Mouse (Mus musculus): Measurements from ENCODE around the gene Fam57b. TPM values are rescaled to one million over a fixed set of nuclear protein-coding genes. Genes with fewer than 3 reads are reported as not detected.

The Fam57b gene
- total and polyA plus RNA-seq, 3 experiments, result 0.30 TPM; not detected in 2

DNA sequence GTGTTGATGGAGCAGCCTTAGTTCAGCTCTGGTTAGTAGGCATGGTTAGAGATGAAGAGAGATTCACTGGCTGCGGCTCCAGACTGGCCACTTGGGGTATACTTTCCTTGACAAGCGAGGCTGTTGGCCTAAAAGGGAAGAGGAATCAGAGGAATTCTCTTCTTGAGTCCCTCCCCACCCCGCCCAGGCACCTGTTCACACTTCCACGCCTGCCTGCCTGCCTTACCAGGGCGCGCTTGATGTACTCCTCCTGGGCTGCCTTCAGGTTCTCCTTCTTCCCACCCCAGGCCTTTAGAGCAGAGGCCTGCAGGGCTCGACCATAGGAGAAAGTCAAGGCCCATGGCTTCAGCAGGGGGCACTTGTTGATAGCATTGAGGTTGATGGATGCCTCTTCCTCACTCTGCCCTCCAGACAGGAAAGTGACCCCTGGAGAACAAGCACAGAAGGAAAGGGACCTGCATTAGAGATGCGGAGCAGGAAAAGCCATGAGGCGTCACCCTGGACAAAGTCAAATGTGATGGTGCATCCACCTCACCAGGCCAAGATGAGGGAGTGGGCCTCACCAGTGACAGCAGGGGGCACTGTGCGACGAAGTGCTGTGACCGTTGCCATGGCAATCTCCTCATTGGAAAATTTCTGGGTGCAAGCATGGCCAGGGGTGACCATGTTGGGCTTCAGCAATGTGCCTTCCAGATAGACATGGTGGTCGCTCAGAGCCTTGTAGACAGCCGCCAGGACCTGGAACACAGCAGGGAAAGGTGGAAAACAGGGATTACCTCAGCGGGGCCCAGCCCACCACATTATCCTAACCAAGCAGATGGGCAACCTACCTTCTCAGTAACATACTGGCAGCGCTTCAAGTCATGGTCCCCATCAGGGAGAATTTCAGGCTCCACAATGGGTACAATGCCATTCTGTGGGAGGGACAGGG lies 1.8 kb upstream of the Fam57b start:
- no peak overlapping the region for H3K4me2 ChIP-seq (ENCODE audit: insufficient read depth, low read depth, poor library complexity, severe bottlenecking)
- in situ Hi-C loops (cut with MboI; ENCODE audit: low pct_ligation_motif_present, low pct_unique_long_range_greater_than_20kb, low sequenced_read_pairs), result no loop called here
- no peak overlapping the region for H3K9ac ChIP-seq (ENCODE audit: insufficient read depth, low read depth)
- H3K4me1 ChIP-seq (ENCODE audit: control insufficient read depth in 1 of 2, insufficient read depth in 2 of 2), result peaks cover 6 to 59% of the 10 kb centered on the region in 2 experiments; a peak in 3 of 4 replicates
- H3K79me2 ChIP-seq (replicated peaks; ENCODE audit: control insufficient read depth, extremely low read depth, insufficient read depth, poor library complexity, severe bottlenecking), result peaks cover 40% of the 10 kb centered on the region
- no peak for DNase-seq (ENCODE audit: extremely low read depth)
- no peaks in the 10 kb centered on the region for H3K9me3 ChIP-seq (replicated peaks; ENCODE audit: low read length)
- H3K4me3 ChIP-seq (replicated peaks in 1 of 3; ENCODE audit: low read depth in 2 of 3, low read length in 2 of 3, poor library complexity in 1 of 3), result peak overlapping the region in 1 of 3 experiments; percentile 2
- TF ChIP-seq CTCF (conservative IDR thresholded peaks at IDR 0.05 in 1 of 2, IDR thresholded peaks at IDR 0.05 in 1 of 2; ENCODE audit: low read depth in 2 of 2, low read length in 2 of 2) (peak in 1 of 2 experiments; percentile 39; a peak in 2 of 4 replicates), MXI1 (IDR thresholded peaks at IDR 0.05; ENCODE audit: low read depth, low read length) (no peak)
- H3K27me3 ChIP-seq (replicated peaks), result no peaks in the 10 kb centered on the region
- dilution Hi-C loops (cut with MboI; ENCODE audit: extremely low pct_ligation_motif_present, extremely low pct_unique_long_range_greater_than_20kb, low sequenced_read_pairs), result no loop called here
- peaks cover 30 to 48% of the 10 kb centered on the region in 2 experiments for H3K36me3 ChIP-seq (replicated peaks in 1 of 2; ENCODE audit: control insufficient read depth in 1 of 2, insufficient read depth in 1 of 2, low read length in 1 of 2)
- H3K27ac ChIP-seq (ENCODE audit: insufficient read depth, low read depth), result no peak overlapping the region

DNA sequence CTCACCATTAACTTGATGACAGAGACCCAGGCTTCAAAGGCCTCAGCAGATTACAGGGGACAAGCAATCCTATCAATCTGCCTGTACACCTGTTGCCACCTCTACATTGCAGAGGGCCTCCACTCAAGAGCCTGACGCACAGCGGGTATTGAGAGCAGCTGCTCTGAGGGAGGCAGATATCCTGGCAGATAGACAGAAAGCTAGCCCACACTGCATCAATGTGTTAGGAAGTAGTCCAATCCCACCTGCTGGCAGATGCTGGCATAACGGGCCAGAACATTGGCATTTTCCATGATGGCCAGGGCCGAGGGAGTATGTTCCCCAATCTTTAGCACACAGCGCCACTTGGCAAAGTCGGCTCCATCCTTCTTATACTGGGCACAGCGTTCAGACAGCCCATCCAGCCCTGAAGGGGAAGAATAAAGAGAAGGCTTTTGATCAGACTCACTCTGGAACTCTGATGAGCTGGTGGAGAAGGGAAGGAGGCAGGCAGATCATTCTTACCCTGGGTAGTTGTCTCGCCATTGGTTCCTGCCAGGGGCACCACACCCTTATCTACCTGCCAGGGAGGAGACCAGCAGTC lies 1.0 kb upstream of the Fam57b start:
- Histone ChIP-seq H3K9ac (ENCODE audit: insufficient read depth, low read depth) (peak overlapping the region; percentile 96; the same call in 1 of the 2 replicates), H3K4me1 (ENCODE audit: control insufficient read depth in 1 of 2, insufficient read depth in 2 of 2) (peaks cover 6 to 55% of the 10 kb centered on the region in 2 experiments; a peak in 3 of 4 replicates), H3K4me2 (ENCODE audit: insufficient read depth, low read depth, poor library complexity, severe bottlenecking) (peak overlapping the region; percentile 71; the same call in 1 of the 2 replicates), H3K27me3 (replicated peaks) (no peaks in the 10 kb centered on the region), H3K36me3 (replicated peaks in 1 of 2; ENCODE audit: control insufficient read depth in 1 of 2, insufficient read depth in 1 of 2, low read length in 1 of 2) (peaks cover 30 to 45% of the 10 kb centered on the region in 2 experiments), H3K4me3 (replicated peaks in 1 of 3; ENCODE audit: low read depth in 2 of 3, low read length in 2 of 3, poor library complexity in 1 of 3) (peak overlapping the region in 2 of 3 experiments; percentile 80 to 95), H3K79me2 (replicated peaks; ENCODE audit: control insufficient read depth, extremely low read depth, insufficient read depth, poor library complexity, severe bottlenecking) (peaks cover 32% of the 10 kb centered on the region), H3K9me3 (replicated peaks; ENCODE audit: low read length) (no peaks in the 10 kb centered on the region), H3K27ac (ENCODE audit: insufficient read depth, low read depth) (no peak overlapping the region)
- dilution Hi-C loops (cut with MboI; ENCODE audit: extremely low pct_ligation_motif_present, extremely low pct_unique_long_range_greater_than_20kb, low sequenced_read_pairs), result no loop called here
- in situ Hi-C loops (cut with MboI; ENCODE audit: low pct_ligation_motif_present, low pct_unique_long_range_greater_than_20kb, low sequenced_read_pairs), result no loop called here
- no peak for DNase-seq (ENCODE audit: extremely low read depth)
- TF ChIP-seq RAD21 (IDR thresholded peaks at IDR 0.05; ENCODE audit: low read depth, low read length) (peak; percentile 6), ZKSCAN1 (IDR thresholded peaks at IDR 0.05; ENCODE audit: borderline replicate concordance, low read depth, low read length) (no peak), CTCF (conservative IDR thresholded peaks at IDR 0.05 in 1 of 2, IDR thresholded peaks at IDR 0.05 in 1 of 2; ENCODE audit: low read depth in 2 of 2, low read length in 2 of 2) (peak; percentile 4 to 29; a peak in 1 of 4 replicates)

GRCm38 (mm10) chr7:126798127-126799049 lies 920 bp downstream of the Fam57b start:
- peaks cover 26% of the 10 kb centered on the region for H3K79me2 ChIP-seq (replicated peaks; ENCODE audit: control insufficient read depth, extremely low read depth, insufficient read depth, poor library complexity, severe bottlenecking)
- H3K9me3 ChIP-seq (replicated peaks; ENCODE audit: low read length), result no peaks in the 10 kb centered on the region
- H3K27me3 ChIP-seq (replicated peaks), result no peaks in the 10 kb centered on the region
- dilution Hi-C loops (cut with MboI; ENCODE audit: extremely low pct_ligation_motif_present, extremely low pct_unique_long_range_greater_than_20kb, low sequenced_read_pairs) (no loop called here), in situ Hi-C loops (cut with MboI; ENCODE audit: low pct_ligation_motif_present, low pct_unique_long_range_greater_than_20kb, low sequenced_read_pairs) (no loop called here)
- H3K36me3 ChIP-seq (replicated peaks in 1 of 2; ENCODE audit: control insufficient read depth in 1 of 2, insufficient read depth in 1 of 2, low read length in 1 of 2), result peaks cover 30 to 49% of the 10 kb centered on the region in 2 experiments
- peak; percentile 59 for DNase-seq (ENCODE audit: extremely low read depth)
- peak overlapping the region; percentile 96 for H3K9ac ChIP-seq (ENCODE audit: insufficient read depth, low read depth)
- peak overlapping the region; percentile 80 to 100 (median 95) for H3K4me3 ChIP-seq (replicated peaks in 1 of 3; ENCODE audit: low read depth in 2 of 3, low read length in 2 of 3, poor library complexity in 1 of 3)
- H3K4me2 ChIP-seq (ENCODE audit: insufficient read depth, low read depth, poor library complexity, severe bottlenecking), result peak overlapping the region; percentile 71
- H3K4me1 ChIP-seq (ENCODE audit: control insufficient read depth in 1 of 2, insufficient read depth in 2 of 2), result peaks cover 6 to 48% of the 10 kb centered on the region in 2 experiments; a peak in 3 of 4 replicates
- H3K27ac ChIP-seq (ENCODE audit: insufficient read depth, low read depth), result peak overlapping the region; percentile 99
- no peak for TF ChIP-seq ELF1 (IDR thresholded peaks at IDR 0.05; ENCODE audit: low read depth, low read length)
- no peak for TF ChIP-seq USF2 (conservative IDR thresholded peaks at IDR 0.05; ENCODE audit: low read depth, low read length)
- TF ChIP-seq MEF2A (IDR thresholded peaks at IDR 0.05; ENCODE audit: borderline replicate concordance, low read depth, low read length), result no peak
- TF ChIP-seq NELFE (IDR thresholded peaks at IDR 0.05; ENCODE audit: low read depth, low read length), result no peak
- peak; percentile 71; the same call in 1 of the 2 replicates for TF ChIP-seq MAFK (IDR thresholded peaks at IDR 0.05; ENCODE audit: insufficient replicate concordance, low read length)
- no peak for TF ChIP-seq PAX5 (IDR thresholded peaks at IDR 0.05; ENCODE audit: low read length)
- peak; percentile 90 for TF ChIP-seq BHLHE40 (IDR thresholded peaks at IDR 0.05; ENCODE audit: low read depth, low read length)
- peak; percentile 44; the same call in 1 of the 2 replicates for TF ChIP-seq MAX (IDR thresholded peaks at IDR 0.05; ENCODE audit: low read length)
- TF ChIP-seq GABPA (IDR thresholded peaks at IDR 0.05; ENCODE audit: insufficient replicate concordance, low read depth, low read length), result no peak
- TF ChIP-seq POLR2A (IDR thresholded peaks at IDR 0.05; ENCODE audit: low read depth, low read length), result no peak
- TF ChIP-seq ETS1 (conservative IDR thresholded peaks at IDR 0.05; ENCODE audit: low read depth, low read length), result no peak
- no peak for TF ChIP-seq EP300 (IDR thresholded peaks at IDR 0.05; ENCODE audit: low read length)
- no peak for TF ChIP-seq KAT2A (IDR thresholded peaks at IDR 0.05; ENCODE audit: insufficient replicate concordance, low read length)
- TF ChIP-seq POLR2AphosphoS2 (IDR thresholded peaks at IDR 0.05; ENCODE audit: low read depth, low read length), result 0 out of 2 replicates have a peak, but pooled peaks have one; percentile 5
- no peak; the same call in 1 of the 2 replicates for TF ChIP-seq MAZ (IDR thresholded peaks at IDR 0.05; ENCODE audit: low read depth, low read length)
